Mouse (Mus musculus) embryonic facial prominence, embryonic 13.5 days (tissue): ENCODE measurements around the gene Gosr1. TPM values are rescaled to one million over a fixed set of nuclear protein-coding genes. Genes with fewer than 3 reads are reported as not detected.
"Not testable (repeated sequence)": the region's sequence is repeated elsewhere in the genome, so short reads cannot be mapped to it uniquely, and the experiment has no call there.

Experiments
- ATAC-seq: fragments of 200-750 bp; cut with Nextera tagmentation; 2 replicates; pipeline ENCODE4 v1.8.0; 2017; ENCODE audit warnings: low read depth; ENCODE audit not compliant: insufficient number of reproducible peaks, insufficient read depth, low FRiP score, low TSS enrichment
- H3K27ac ChIP-seq: fragments of 300-500 bp; sonication (generic); 2 replicates; pipeline ENCODE4 v1.5.1; 2015; ENCODE audit warnings: moderate library complexity, mild to moderate bottlenecking, inconsistent platforms
- H3K27me3 ChIP-seq: fragments of 300-500 bp; sonication (generic); 2 replicates; pipeline ENCODE4 v1.6.1; 2015; ENCODE audit warnings: mild to moderate bottlenecking, inconsistent platforms
- H3K36me3 ChIP-seq: fragments of 300-500 bp; sonication (generic); 2 replicates; pipeline ENCODE4 v1.6.1; 2015; ENCODE audit warnings: mild to moderate bottlenecking, inconsistent platforms
- H3K4me1 ChIP-seq: fragments of 300-500 bp; sonication (generic); 2 replicates; pipeline ENCODE4 v1.6.1; 2015; ENCODE audit warnings: inconsistent platforms
- H3K4me2 ChIP-seq: fragments of 300-500 bp; sonication (generic); 2 replicates; pipeline ENCODE4 v1.6.1; 2015; ENCODE audit warnings: moderate library complexity, mild to moderate bottlenecking, inconsistent platforms
- H3K4me3 ChIP-seq: fragments of 300-500 bp; sonication (generic); 2 replicates; pipeline ENCODE4 v1.5.1; 2015; ENCODE audit warnings: mild to moderate bottlenecking, inconsistent platforms
- H3K9ac ChIP-seq: fragments of 300-500 bp; sonication (generic); 2 replicates; pipeline ENCODE4 v1.6.1; 2015; ENCODE audit warnings: mild to moderate bottlenecking, inconsistent platforms
- H3K9me3 ChIP-seq: fragments of 300-500 bp; sonication (generic); 2 replicates; pipeline ENCODE4 v1.6.1; 2016; ENCODE audit warnings: inconsistent platforms
- WGBS: fragments of 180-500 bp; shearing (Covaris S2); methylation state at CpG from one replicate; pipeline ENCODE4 v1.1.7; 2015; ENCODE audit warnings: mixed read lengths; 5-methylcytosine and 5-hydroxymethylcytosine counted together
- polyA plus RNA-seq: library from polyadenylated mRNA; unstranded; fragments of >200 nt; fragmentation: Nextera tagmentation; extraction: Ambion mirVana; gene quantifications from 2 replicates; pipeline ENCODE4 v1.2.1, GENCODE M21; 2015

Gosr1 gene
- polyA plus RNA-seq, 1 experiment from 2014 or later = 23.8 TPM

- H3K27me3 ChIP-seq = peaks cover 2% of the 10 kb centered on the region; the same call in 1 of the 2 replicates
- ATAC-seq = no peak
- no peak overlapping the region for H3K9ac ChIP-seq
- no peak overlapping the region for H3K4me2 ChIP-seq
- WGBS = 60% methylated on average over 2 of the region's 2 CpGs
- H3K36me3 ChIP-seq = no peaks in the 10 kb centered on the region
- H3K4me1 ChIP-seq = no peaks in the 10 kb centered on the region
- H3K9me3 ChIP-seq = no peaks in the 10 kb centered on the region
- H3K27ac ChIP-seq = no peak overlapping the region
- no peak overlapping the region for H3K4me3 ChIP-seq
These were observed 77.8 kb downstream of the Gosr1 start for GRCm38 (mm10) chr11:76685604-76686003.

- Histone ChIP-seq H3K27me3 (peaks cover 32% of the 10 kb centered on the region), H3K4me2 (peak within 1 kb of the TSS; percentile 37), H3K9ac (peak within 1 kb of the TSS; percentile 40; the same call in 1 of the 2 replicates), H3K27ac (peak within 1 kb of the TSS; percentile 22; the same call in 1 of the 2 replicates)
- H3K9me3 ChIP-seq, H3K4me3 ChIP-seq, ATAC-seq, H3K4me1 ChIP-seq, H3K36me3 ChIP-seq: not testable (repeated sequence)
- WGBS = 35% methylated on average over 8 of the region's 8 CpGs
These were observed 83.9 kb downstream of the Gosr1 start, which contains the start of gene Trarg1 for GRCm38 (mm10) chr11:76679508-76679907. Gene Trarg1, plus strand, starts transcription at chr11:76679808.

Other genes starting within 250 kb of the Gosr1 start
- 35.5 and 39.1 TPM in 2 replicates for gene Abr, start 141.3 kb downstream of the Gosr1 start, polyA plus RNA-seq
- not detected in 2 replicates for gene Bhlha9, start 91.1 kb downstream of the Gosr1 start, polyA plus RNA-seq
- 0.31 and 0.76 TPM in 2 replicates for gene Trarg1, start 83.8 kb downstream of the Gosr1 start, polyA plus RNA-seq
- 9.7 and 12.5 TPM in 2 replicates for gene Cpd, start 83.4 kb upstream of the Gosr1 start, polyA plus RNA-seq
- gene Tmigd1, start 138.6 kb upstream of the Gosr1 start, polyA plus RNA-seq = 3.6 TPM in 1 of 2 replicates, not detected in the other
- gene Blmh, start 161.2 kb upstream of the Gosr1 start, polyA plus RNA-seq = 171 and 188 TPM in 2 replicates
- gene Slc6a4, start 235.0 kb upstream of the Gosr1 start, polyA plus RNA-seq = 0.89 and 0.91 TPM in 2 replicates